Mouse (Mus musculus): ENCODE results near the gene Tenm2.

GRCm38 (mm10) chr11:36257187-36257586 is 978.6 kb downstream of the Tenm2 start:
- TF ChIP-seq CTCF (IDR thresholded peaks at IDR 0.05; ENCODE audit: low read depth), result no peak
- TF ChIP-seq EP300 (IDR thresholded peaks at IDR 0.05; ENCODE audit: low read depth), result no peak
